Mouse (Mus musculus) kidney, postnatal 10 days (tissue): Measurements from ENCODE around the gene Azi2.

Experiments used
- DNase-seq: peaks from one replicate; pipeline ENCODE4 v3.0.0; 2021; ENCODE audit warnings: mixed read lengths

Gene Azi2

GRCm38 (mm10) chr9:118040218-118041021, at the start of gene Azi2:
TSS of gene Azi2 (plus strand) at chr9:118040499.
- DNase-seq: peak; percentile 99

GRCm38 (mm10) chr9:117996631-117997030, 43.7 kb upstream of the Azi2 start:
- DNase-seq: no peak

GRCm38 (mm10) chr9:118001488-118001887, 38.8 kb upstream of the Azi2 start:
- no peak for DNase-seq

GRCm38 (mm10) chr9:118003218-118003886, 36.9 kb upstream of the Azi2 start:
- DNase-seq: no peak

- no peak for DNase-seq
Measured at GRCm38 (mm10) chr9:118003937-118004336, 36.4 kb upstream of the Azi2 start.

GRCm38 (mm10) chr9:118012928-118013327, 27.4 kb upstream of the Azi2 start:
- DNase-seq: no peak

- DNase-seq: no peak
Measured at GRCm38 (mm10) chr9:118024966-118025365, 15.3 kb upstream of the Azi2 start.

GRCm38 (mm10) chr9:118029490-118029889, 10.8 kb upstream of the Azi2 start:
- DNase-seq: no peak

GRCm38 (mm10) chr9:118030252-118030651, 10.0 kb upstream of the Azi2 start:
- DNase-seq: no peak

GRCm38 (mm10) chr9:118031694-118032093, 8.6 kb upstream of the Azi2 start:
- no peak for DNase-seq

GRCm38 (mm10) chr9:118034990-118035389, 5.3 kb upstream of the Azi2 start:
- no peak for DNase-seq

- DNase-seq: no peak
Measured at GRCm38 (mm10) chr9:118041022-118041400, 712 bp downstream of the Azi2 start.

GRCm38 (mm10) chr9:118041646-118042045, 1.3 kb downstream of the Azi2 start:
- DNase-seq: no peak

GRCm38 (mm10) chr9:118042738-118043137, 2.4 kb downstream of the Azi2 start:
- DNase-seq: no peak

GRCm38 (mm10) chr9:118043581-118043980, 3.3 kb downstream of the Azi2 start:
- DNase-seq: no peak

GRCm38 (mm10) chr9:118045011-118045533, 4.8 kb downstream of the Azi2 start:
- DNase-seq: no peak

GRCm38 (mm10) chr9:118053286-118053685, 13.0 kb downstream of the Azi2 start:
- DNase-seq: no peak

GRCm38 (mm10) chr9:118059101-118059500, 18.8 kb downstream of the Azi2 start:
- DNase-seq: no peak

GRCm38 (mm10) chr9:118070442-118070841, 30.1 kb downstream of the Azi2 start:
- DNase-seq: no peak

- DNase-seq: no peak
Measured at GRCm38 (mm10) chr9:118071337-118071736, 31.0 kb downstream of the Azi2 start.

- DNase-seq: no peak
Measured at GRCm38 (mm10) chr9:118072101-118072500, 31.8 kb downstream of the Azi2 start.

GRCm38 (mm10) chr9:118073358-118073757, 33.1 kb downstream of the Azi2 start:
- DNase-seq: no peak

- no peak for DNase-seq
Measured at GRCm38 (mm10) chr9:118082575-118083431, 42.5 kb downstream of the Azi2 start.
